Mouse (Mus musculus): Measurements from ENCODE around the gene Acsf2.

DNA sequence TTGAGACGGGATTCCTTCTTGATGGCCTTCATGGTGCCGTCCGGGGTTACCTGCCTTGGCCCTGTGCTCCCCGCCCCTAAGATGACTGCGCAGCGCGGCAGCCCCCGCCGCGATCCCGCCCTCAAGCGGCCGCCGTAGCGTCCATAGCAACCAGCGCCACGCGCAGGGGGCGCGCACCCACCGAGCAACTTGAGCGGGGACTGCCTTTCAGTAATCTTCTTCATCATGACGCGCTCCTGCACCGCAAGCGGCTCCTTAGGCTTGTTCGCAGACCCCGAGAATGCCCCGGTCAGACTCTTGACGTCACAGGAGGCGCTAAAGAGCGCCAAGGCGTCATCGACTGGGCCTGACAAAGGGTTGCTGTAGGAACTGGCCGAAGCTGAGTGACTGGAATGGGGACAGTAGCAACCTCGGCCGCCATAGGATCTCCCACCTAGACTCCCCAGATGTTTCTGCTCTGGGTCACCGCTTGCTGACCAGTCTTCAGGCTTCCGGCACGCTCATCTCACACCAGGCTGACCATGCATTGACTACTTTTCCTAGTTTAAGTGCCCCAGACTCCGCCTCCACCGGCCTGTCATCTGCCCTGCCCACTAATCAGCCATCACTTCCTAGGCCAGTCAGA lies 80.3 kb downstream of the Acsf2 start, which contains the start of gene Mycbpap:
- TF ChIP-seq POLR2A (IDR thresholded peaks at IDR 0.05; ENCODE audit: control insufficient read depth, low read depth, low read length) (peak; percentile 54), CTCF (IDR thresholded peaks at IDR 0.05; ENCODE audit: control insufficient read depth, insufficient read depth, insufficient replicate concordance, low read depth, low read length) (no peak)

Measured in testis, adult 2 months (tissue).